Mouse (Mus musculus): ENCODE measurements around the gene Wipf2. TPM values are rescaled to one million over a fixed set of nuclear protein-coding genes. Genes with fewer than 3 reads are reported as not detected.
A peak's percentile ranks its signal among the peaks of the same experiment; 100 is the strongest.

Gene Wipf2
- total and polyA plus RNA-seq, 3 experiments = 2.1 to 7.7 (median 4.7) TPM

- dilution Hi-C loops (cut with MboI; ENCODE audit: extremely low pct_ligation_motif_present, extremely low pct_unique_long_range_greater_than_20kb, low sequenced_read_pairs) = no loop called here
- no peak overlapping the region for H3K4me2 ChIP-seq (ENCODE audit: insufficient read depth, low read depth, poor library complexity, severe bottlenecking)
- H3K27ac ChIP-seq (ENCODE audit: insufficient read depth, low read depth) = no peak overlapping the region
- no peaks in the 10 kb centered on the region for H3K9me3 ChIP-seq (replicated peaks; ENCODE audit: low read length)
- no peak overlapping the region for H3K9ac ChIP-seq (ENCODE audit: insufficient read depth, low read depth)
- peaks cover 4 to 16% of the 10 kb centered on the region in 2 experiments; a peak in 3 of 4 replicates for H3K4me1 ChIP-seq (ENCODE audit: control insufficient read depth in 1 of 2, insufficient read depth in 2 of 2)
- 0 out of 2 replicates have a peak, but pooled peaks have one; percentile 10 for TF ChIP-seq POLR2A (IDR thresholded peaks at IDR 0.05; ENCODE audit: low read depth, low read length)
- no peak for TF ChIP-seq SMC3 (IDR thresholded peaks at IDR 0.05; ENCODE audit: low read depth, low read length)
- in situ Hi-C loops (cut with MboI; ENCODE audit: low pct_ligation_motif_present, low pct_unique_long_range_greater_than_20kb, low sequenced_read_pairs) = loop anchor here (5.0 kb wide), 1 partner anchor 38 kb away; the partner anchor contains the start of gene Wipf2
- H3K27me3 ChIP-seq (replicated peaks) = no peaks in the 10 kb centered on the region
- H3K4me3 ChIP-seq (replicated peaks in 1 of 3; ENCODE audit: low read depth in 2 of 3, low read length in 2 of 3, poor library complexity in 1 of 3) = no peak overlapping the region
- peaks cover 74 to 92% of the 10 kb centered on the region in 2 experiments for H3K36me3 ChIP-seq (replicated peaks in 1 of 2; ENCODE audit: control insufficient read depth in 1 of 2, insufficient read depth in 1 of 2, low read length in 1 of 2)
- DNase-seq (ENCODE audit: extremely low read depth) = no peak
- no peaks in the 10 kb centered on the region for H3K79me2 ChIP-seq (replicated peaks; ENCODE audit: control insufficient read depth, extremely low read depth, insufficient read depth, poor library complexity, severe bottlenecking)
Measured at GRCm38 (mm10) chr11:98900529-98901125, 37.2 kb downstream of the Wipf2 start.

GRCm38 (mm10) chr11:98902621-98903245, 39.3 kb downstream of the Wipf2 start:
- Histone ChIP-seq H3K4me3 (replicated peaks in 1 of 3; ENCODE audit: low read depth in 2 of 3, low read length in 2 of 3, poor library complexity in 1 of 3) (no peak overlapping the region), H3K27ac (ENCODE audit: insufficient read depth, low read depth) (no peak overlapping the region), H3K79me2 (replicated peaks; ENCODE audit: control insufficient read depth, extremely low read depth, insufficient read depth, poor library complexity, severe bottlenecking) (peaks cover under 1% of the 10 kb centered on the region; the same call in 1 of the 2 replicates), H3K9me3 (replicated peaks; ENCODE audit: low read length) (no peaks in the 10 kb centered on the region), H3K36me3 (replicated peaks in 1 of 2; ENCODE audit: control insufficient read depth in 1 of 2, insufficient read depth in 1 of 2, low read length in 1 of 2) (peaks cover 59 to 76% of the 10 kb centered on the region in 2 experiments), H3K27me3 (replicated peaks) (no peaks in the 10 kb centered on the region), H3K4me1 (ENCODE audit: control insufficient read depth in 1 of 2, insufficient read depth in 2 of 2) (peaks cover 4 to 21% of the 10 kb centered on the region in 2 experiments; a peak in 3 of 4 replicates), H3K4me2 (ENCODE audit: insufficient read depth, low read depth, poor library complexity, severe bottlenecking) (no peak overlapping the region), H3K9ac (ENCODE audit: insufficient read depth, low read depth) (no peak overlapping the region; the same call in 1 of the 2 replicates)
- dilution Hi-C loops (cut with MboI; ENCODE audit: extremely low pct_ligation_motif_present, extremely low pct_unique_long_range_greater_than_20kb, low sequenced_read_pairs) (no loop called here), in situ Hi-C loops (cut with MboI; ENCODE audit: low pct_ligation_motif_present, low pct_unique_long_range_greater_than_20kb, low sequenced_read_pairs) (loop anchor here (5.0 kb wide), 1 partner anchor 40 kb away; the partner anchor contains the start of gene Wipf2)
- TF ChIP-seq JUND (conservative IDR thresholded peaks at IDR 0.05; ENCODE audit: low read depth, low read length) (no peak), CTCF (conservative IDR thresholded peaks at IDR 0.05 in 1 of 2, IDR thresholded peaks at IDR 0.05 in 1 of 2; ENCODE audit: low read depth in 2 of 2, low read length in 2 of 2) (no peak), RCOR1 (conservative IDR thresholded peaks at IDR 0.05; ENCODE audit: low read depth, low read length) (no peak), BHLHE40 (IDR thresholded peaks at IDR 0.05; ENCODE audit: low read depth, low read length) (no peak), E2F4 (IDR thresholded peaks at IDR 0.05; ENCODE audit: insufficient replicate concordance, low read depth, low read length) (no peak), ELF1 (IDR thresholded peaks at IDR 0.05; ENCODE audit: low read depth, low read length) (no peak), HCFC1 (IDR thresholded peaks at IDR 0.05; ENCODE audit: low read depth, low read length) (no peak), EP300 (IDR thresholded peaks at IDR 0.05; ENCODE audit: low read length) (no peak), TCF12 (IDR thresholded peaks at IDR 0.05; ENCODE audit: low read depth, low read length) (no peak), SIN3A (IDR thresholded peaks at IDR 0.05; ENCODE audit: low read length) (no peak), TBP (conservative IDR thresholded peaks at IDR 0.05; ENCODE audit: low read depth, low read length) (no peak)
- no peak for DNase-seq (ENCODE audit: extremely low read depth)
